Mouse (Mus musculus) forebrain, embryonic 11.5 days (tissue): Measurements from ENCODE around the gene Exoc3l2. TPM values are rescaled to one million over a fixed set of nuclear protein-coding genes. Genes with fewer than 3 reads are reported as not detected.

Experiments
- ATAC-seq: fragments of 200-750 bp; cut with Nextera tagmentation; replicated peaks from 2 replicates; pipeline ENCODE4 v1.8.0; 2017; ENCODE audit warnings: moderate TSS enrichment; ENCODE audit not compliant: low FRiP score
- DNase-seq: peaks from one replicate; pipeline ENCODE4 v3.0.0-alpha.2; 2017; ENCODE audit warnings: low spot score
- H3K27ac ChIP-seq: fragments of 300-500 bp; sonication (generic); 2 replicates; pipeline ENCODE4 v1.5.1; 2014; ENCODE audit warnings: low read depth, low read length
- H3K27me3 ChIP-seq: fragments of 300-500 bp; sonication (generic); 2 replicates; pipeline ENCODE4 v1.6.1; 2014; ENCODE audit warnings: mild to moderate bottlenecking, low read length, mixed read lengths; ENCODE audit not compliant: control insufficient read depth, insufficient read depth
- H3K36me3 ChIP-seq: fragments of 300-500 bp; sonication (generic); 2 replicates; pipeline ENCODE4 v1.6.1; 2014; ENCODE audit warnings: mild to moderate bottlenecking, low read length, moderate library complexity, mixed read lengths; ENCODE audit not compliant: control insufficient read depth, insufficient read depth
- H3K4me1 ChIP-seq: fragments of 300-500 bp; sonication (generic); replicated peaks from 2 replicates; pipeline ENCODE4 v1.6.1; 2014; ENCODE audit warnings: low read length, mixed read lengths; ENCODE audit not compliant: control insufficient read depth, insufficient read depth
- H3K4me2 ChIP-seq: fragments of 300-500 bp; sonication (generic); 2 replicates; pipeline ENCODE4 v1.6.1; 2014; ENCODE audit warnings: low read depth, mild to moderate bottlenecking, low read length, moderate library complexity, mixed read lengths; ENCODE audit not compliant: severe bottlenecking
- H3K4me3 ChIP-seq: fragments of 300-500 bp; sonication (generic); 2 replicates; pipeline ENCODE4 v1.5.1; 2014; ENCODE audit warnings: low read depth, low read length
- H3K9ac ChIP-seq: fragments of 300-500 bp; sonication (generic); 2 replicates; pipeline ENCODE4 v1.6.1; 2014; ENCODE audit warnings: low read length
- H3K9me3 ChIP-seq: fragments of 300-500 bp; sonication (generic); 2 replicates; pipeline ENCODE4 v1.6.1; 2016; ENCODE audit warnings: low read length, mixed read lengths; ENCODE audit not compliant: control insufficient read depth
- WGBS: fragments of 180-500 bp; shearing (Covaris S2); extraction: QIAGEN DNeasy Blood & Tissue Kit; methylation state at CpG from one replicate; pipeline ENCODE4 v1.1.7; 2014; 5-methylcytosine and 5-hydroxymethylcytosine counted together
- polyA plus RNA-seq: library from polyadenylated mRNA; unstranded; fragments of >200 nt; fragmentation: Nextera tagmentation; extraction: Ambion mirVana; gene quantifications from 2 replicates; pipeline ENCODE4 v1.2.1, GENCODE M21; 2014

The Exoc3l2 gene
- polyA plus RNA-seq, 1 experiment from 2014 or later: 1.4 TPM

DNA sequence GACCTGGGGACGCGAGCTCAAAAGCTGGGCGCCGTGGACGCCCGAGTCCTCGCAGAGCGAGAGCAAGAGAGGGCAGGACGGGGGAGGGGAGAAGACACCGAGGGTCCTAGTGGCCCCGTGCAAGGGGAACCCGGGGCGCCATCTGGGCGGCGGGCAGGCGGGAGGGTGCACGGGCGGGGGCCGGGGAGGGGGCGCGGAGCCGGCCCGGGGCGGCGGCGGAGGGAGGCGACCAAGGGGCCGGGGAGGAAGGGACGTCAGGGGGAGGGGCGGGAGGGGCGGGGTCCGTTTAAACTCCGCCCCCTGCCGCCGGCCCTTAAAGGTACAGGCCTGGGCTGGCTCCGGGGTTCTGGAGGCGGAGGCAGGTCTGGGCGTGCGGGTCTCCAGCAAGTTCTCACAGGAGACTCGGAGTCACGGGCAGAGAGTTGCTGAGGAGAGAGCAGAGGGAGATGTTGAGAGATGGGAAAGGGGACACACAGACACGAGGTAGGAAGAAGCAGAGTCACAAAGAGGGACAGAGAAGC lies 4.5 kb upstream of the Exoc3l2 start, which contains the start of gene Mark4:
Mark4 (minus strand) TSS at position 231 of the 521 bp plus-strand sequence.
- DNase-seq (peak; percentile 93), ATAC-seq (peak; percentile 87)
- Histone ChIP-seq H3K27me3 (no peaks in the 10 kb centered on the region), H3K4me3 (peak within 1 kb of the TSS; percentile 97), H3K36me3 (no peaks in the 10 kb centered on the region; the same call in 1 of the 2 replicates), H3K27ac (peak within 1 kb of the TSS; percentile 66), H3K4me2 (peak within 1 kb of the TSS; percentile 98), H3K4me1 (no peaks in the 10 kb centered on the region; the same call in 1 of the 2 replicates), H3K9me3 (no peaks in the 10 kb centered on the region), H3K9ac (peak within 1 kb of the TSS; percentile 91)
- under 1% methylated on average over 31 of the region's 42 CpGs for WGBS

DNA sequence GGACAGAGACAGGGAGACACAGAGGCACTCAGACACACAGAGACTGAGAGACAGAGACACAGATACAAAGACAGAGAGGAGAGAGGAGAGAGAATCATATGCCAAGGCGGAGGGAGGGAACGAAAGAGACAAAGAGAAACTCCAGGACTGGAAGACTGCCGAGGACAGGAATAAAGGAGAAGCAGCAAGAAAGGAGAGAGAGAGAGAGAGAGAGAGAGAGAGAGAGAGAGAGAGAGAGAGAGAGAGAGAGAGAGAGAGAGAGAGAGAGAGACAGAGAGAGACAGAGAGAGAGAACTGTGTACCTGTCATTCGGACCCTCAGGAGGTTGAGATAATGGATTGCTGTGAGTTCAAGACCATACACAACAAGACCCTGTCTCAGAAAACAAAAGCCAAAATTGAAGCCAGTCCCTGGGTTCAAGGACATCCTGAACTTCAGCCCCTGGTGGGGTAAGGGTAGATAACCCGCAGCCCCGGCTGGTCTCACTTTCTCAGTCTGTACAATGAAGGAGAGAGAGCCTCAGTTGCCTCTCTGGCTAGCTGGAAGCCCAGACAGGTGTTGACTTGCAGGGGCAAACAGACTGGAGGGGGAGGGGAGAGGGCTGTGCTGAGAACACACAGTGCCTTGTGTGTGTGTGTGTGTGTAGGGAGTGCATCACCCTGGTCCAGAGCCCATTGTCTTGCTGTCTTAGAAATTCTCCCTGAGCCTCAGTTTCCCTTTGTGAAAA lies 3.8 kb upstream of the Exoc3l2 start:
- H3K4me2 ChIP-seq: peak overlapping the region; percentile 98
- WGBS: 36% methylated on average over 6 of the region's 6 CpGs
- no peak for DNase-seq

DNA sequence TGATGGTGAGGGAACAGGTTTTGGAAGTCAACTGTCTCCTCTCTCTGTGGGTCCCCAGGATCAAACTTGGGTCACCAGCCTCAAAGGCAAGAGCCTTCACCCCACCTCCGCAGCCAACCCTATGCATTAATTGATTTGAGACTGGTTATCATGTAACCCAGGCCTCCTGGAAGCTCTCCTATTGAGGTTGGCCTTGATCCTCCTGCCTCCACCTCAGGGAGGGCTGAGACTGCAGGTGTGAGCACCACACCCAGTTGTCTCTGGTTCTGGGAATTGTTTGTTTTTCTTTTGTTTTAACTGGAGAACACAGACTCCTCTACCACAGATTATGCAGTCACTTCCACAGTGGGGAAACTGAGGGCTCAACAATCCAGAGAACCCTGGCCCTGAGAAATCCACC lies 2.6 kb upstream of the Exoc3l2 start:
- ATAC-seq: no peak
- H3K4me1 ChIP-seq: no peaks in the 10 kb centered on the region; the same call in 1 of the 2 replicates
- no peak for DNase-seq
- no peak overlapping the region for H3K4me2 ChIP-seq
- no peaks in the 10 kb centered on the region; the same call in 1 of the 2 replicates for H3K36me3 ChIP-seq
- H3K27ac ChIP-seq: no peak overlapping the region
- 85% methylated on average over 1 of the region's 1 CpGs for WGBS
- no peaks in the 10 kb centered on the region for H3K9me3 ChIP-seq
- no peak overlapping the region for H3K9ac ChIP-seq
- H3K4me3 ChIP-seq: no peak overlapping the region
- no peaks in the 10 kb centered on the region; the same call in 1 of the 2 replicates for H3K27me3 ChIP-seq

More for the DNA sequence above, 3.8 kb upstream of the Exoc3l2 start:
- Histone ChIP-seq H3K36me3 (no peaks in the 10 kb centered on the region; the same call in 1 of the 2 replicates), H3K4me1 (no peaks in the 10 kb centered on the region; the same call in 1 of the 2 replicates), H3K27me3 (no peaks in the 10 kb centered on the region), H3K27ac (peak overlapping the region; percentile 66), H3K4me3 (peak overlapping the region; percentile 97), H3K9ac (peak overlapping the region; percentile 91), H3K9me3 (no peaks in the 10 kb centered on the region)
- no peak for ATAC-seq

DNA sequence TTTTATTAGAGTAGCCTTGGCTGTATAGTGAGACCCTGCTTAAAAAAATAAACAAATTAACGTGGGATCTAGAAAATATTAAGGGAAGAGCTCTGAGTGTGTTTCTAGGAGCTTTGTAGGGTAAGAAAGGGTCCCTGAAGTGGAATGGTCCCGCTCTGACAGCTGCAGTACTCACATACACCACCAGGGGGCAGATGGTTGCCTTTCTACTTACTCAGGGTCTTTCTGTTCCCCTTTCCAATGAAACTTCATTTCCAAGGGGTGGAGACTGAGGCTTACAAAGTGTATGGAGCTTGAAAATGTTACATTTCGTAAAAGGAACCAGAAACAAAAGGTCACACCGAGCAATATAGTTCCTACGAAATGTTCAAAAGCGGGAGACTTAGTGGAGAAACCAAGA lies 1.6 kb upstream of the Exoc3l2 start:
- Histone ChIP-seq H3K4me3 (no peak overlapping the region), H3K27me3 (peaks cover 2% of the 10 kb centered on the region; the same call in 1 of the 2 replicates), H3K4me1 (no peaks in the 10 kb centered on the region; the same call in 1 of the 2 replicates), H3K27ac (no peak overlapping the region), H3K9me3 (no peaks in the 10 kb centered on the region), H3K4me2 (no peak overlapping the region), H3K36me3 (no peaks in the 10 kb centered on the region), H3K9ac (no peak overlapping the region)
- no peak for ATAC-seq
- peak; percentile 92 for DNase-seq
- 6% methylated on average over 6 of the region's 6 CpGs for WGBS

DNA sequence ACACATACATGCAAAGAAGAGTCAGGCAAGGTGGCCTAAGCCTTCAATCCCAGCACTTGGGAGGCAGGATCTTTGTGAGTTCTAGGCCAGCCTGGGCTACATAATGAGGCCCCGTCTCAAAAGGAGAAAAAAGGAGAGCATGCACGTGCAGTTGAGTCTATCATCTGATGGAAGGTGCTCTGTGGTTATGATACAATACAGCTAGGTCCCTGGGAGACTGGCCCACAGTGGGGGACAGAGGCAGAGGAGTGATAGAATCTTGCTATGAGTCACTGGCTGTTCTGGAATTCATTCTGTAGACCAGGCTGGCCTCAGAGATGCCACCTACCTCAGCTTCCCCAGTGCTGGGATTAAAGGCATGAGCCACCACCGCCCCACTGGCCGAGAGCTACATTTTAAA lies 688 bp upstream of the Exoc3l2 start:
- no peak for ATAC-seq
- no peak for DNase-seq
- 58% methylated on average over 4 of the region's 4 CpGs for WGBS
- H3K9me3 ChIP-seq: no peaks in the 10 kb centered on the region
- no peak overlapping the region for H3K9ac ChIP-seq
- H3K4me1 ChIP-seq: no peaks in the 10 kb centered on the region; the same call in 1 of the 2 replicates
- H3K27ac ChIP-seq: no peak overlapping the region
- peaks cover 5% of the 10 kb centered on the region; the same call in 1 of the 2 replicates for H3K27me3 ChIP-seq
- no peak overlapping the region for H3K4me3 ChIP-seq
- no peaks in the 10 kb centered on the region for H3K36me3 ChIP-seq
- H3K4me2 ChIP-seq: no peak overlapping the region

DNA sequence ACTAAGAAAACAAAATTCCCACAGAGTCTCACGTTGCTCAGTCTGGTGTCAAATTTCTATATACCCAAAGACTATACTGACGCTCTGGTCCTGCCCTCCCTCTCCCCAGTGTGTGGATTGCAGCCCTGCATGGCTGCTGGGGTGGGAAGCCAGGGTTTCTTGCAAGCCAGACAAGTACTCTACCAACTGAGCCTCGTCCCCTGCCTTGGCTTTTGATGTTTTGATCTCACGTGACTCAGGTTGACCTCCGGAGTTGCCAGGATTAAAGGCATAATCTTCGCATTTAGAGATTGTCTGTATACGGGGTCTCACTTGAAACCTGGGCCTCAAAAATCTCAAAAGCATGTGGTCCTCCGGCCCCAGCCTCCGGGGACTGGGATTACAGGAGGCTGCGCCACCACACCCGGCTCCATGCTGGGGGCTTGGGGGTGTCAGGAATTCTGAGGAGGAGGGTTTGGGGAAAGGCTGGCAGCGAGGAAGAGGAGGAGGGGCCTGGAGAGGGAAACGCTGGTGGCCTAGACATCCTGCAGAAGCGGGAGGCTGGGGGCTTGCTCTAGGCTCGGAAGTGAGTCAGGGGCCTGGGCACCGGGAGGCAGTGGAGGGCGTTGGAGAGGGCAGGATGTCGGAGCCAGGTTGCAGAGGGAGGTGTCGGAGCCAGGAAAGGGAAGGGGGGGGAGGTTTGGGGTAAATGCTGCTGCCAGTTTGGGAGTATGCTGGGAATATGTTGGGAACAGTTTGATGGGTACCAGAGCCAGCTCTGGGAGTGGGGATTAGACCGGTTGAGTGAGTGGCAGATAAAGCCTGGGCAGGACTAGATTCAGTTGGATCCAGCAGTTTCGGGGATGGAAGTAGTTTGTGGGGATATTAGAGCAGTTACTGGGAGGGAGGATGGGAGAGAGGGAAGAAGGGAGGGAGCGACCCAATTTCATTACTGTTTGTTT lies 1.5 kb downstream of the Exoc3l2 start:
- Histone ChIP-seq H3K9ac (peak overlapping the region; percentile 16; the same call in 1 of the 2 replicates), H3K4me1 (no peaks in the 10 kb centered on the region), H3K9me3 (no peaks in the 10 kb centered on the region), H3K4me2 (peak overlapping the region; percentile 5; the same call in 1 of the 2 replicates), H3K36me3 (no peaks in the 10 kb centered on the region), H3K27ac (no peak overlapping the region), H3K4me3 (no peak overlapping the region), H3K27me3 (peaks cover 13% of the 10 kb centered on the region)
- 6% methylated on average over 22 of the region's 22 CpGs for WGBS
- ATAC-seq: no peak
- no peak for DNase-seq

DNA sequence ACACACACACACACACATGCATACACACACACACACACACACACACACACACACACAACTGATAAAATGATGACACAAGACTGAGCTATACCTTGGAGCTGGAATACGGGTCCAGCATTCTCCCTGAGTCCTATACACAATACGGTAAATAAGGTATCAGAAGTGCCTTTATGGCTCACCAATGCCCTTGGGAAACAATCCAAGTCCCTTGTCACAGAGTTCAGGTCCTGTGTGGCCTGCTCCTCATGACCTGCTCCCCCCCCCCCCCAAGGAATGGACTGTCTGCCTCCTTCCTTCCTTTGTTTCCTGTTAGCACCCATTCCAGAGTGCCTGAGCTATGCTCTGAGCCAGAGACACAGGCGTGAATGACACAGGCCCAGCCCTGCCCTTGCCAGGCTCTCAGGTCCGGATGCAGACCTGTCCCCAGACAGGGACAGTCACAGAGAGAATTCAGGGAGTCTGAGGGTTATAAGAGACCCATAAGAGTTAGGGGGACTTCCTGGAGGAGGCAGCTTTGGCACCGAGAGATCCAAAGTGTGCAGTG lies 3.5 kb downstream of the Exoc3l2 start:
- H3K9me3 ChIP-seq: no peaks in the 10 kb centered on the region
- ATAC-seq (no peak), DNase-seq (no peak)
- H3K36me3 ChIP-seq: no peaks in the 10 kb centered on the region
- no peak overlapping the region for H3K4me3 ChIP-seq
- no peaks in the 10 kb centered on the region for H3K4me1 ChIP-seq
- no peak overlapping the region for H3K27ac ChIP-seq
- peaks cover 30% of the 10 kb centered on the region for H3K27me3 ChIP-seq
- H3K4me2 ChIP-seq: no peak overlapping the region
- 73% methylated on average over 5 of the region's 5 CpGs for WGBS
- H3K9ac ChIP-seq: no peak overlapping the region

DNA sequence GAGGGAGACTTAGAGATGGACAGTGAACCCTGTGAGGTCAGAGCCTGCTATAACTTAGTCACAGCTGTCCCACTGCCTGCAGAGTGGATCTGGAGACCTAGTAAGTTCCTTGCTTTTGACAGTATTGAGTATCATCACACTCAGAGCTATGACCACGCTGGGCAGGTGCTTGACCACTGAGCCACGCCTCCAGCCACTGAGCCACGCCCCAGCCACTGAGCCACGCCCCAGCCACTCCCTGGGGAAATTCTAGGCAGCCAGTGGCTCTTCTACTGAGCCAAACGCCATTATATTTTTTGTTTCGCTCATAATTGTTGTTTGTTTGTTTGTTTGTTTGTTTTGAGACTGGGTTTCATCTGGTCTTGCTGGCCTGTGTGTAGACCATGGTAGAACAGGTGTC lies 4.5 kb downstream of the Exoc3l2 start:
- Histone ChIP-seq H3K36me3 (no peaks in the 10 kb centered on the region), H3K27ac (no peak overlapping the region), H3K4me3 (no peak overlapping the region), H3K9me3 (no peaks in the 10 kb centered on the region), H3K4me1 (no peaks in the 10 kb centered on the region), H3K27me3 (peaks cover 39% of the 10 kb centered on the region), H3K4me2 (no peak overlapping the region), H3K9ac (no peak overlapping the region)
- ATAC-seq: no peak
- no peak for DNase-seq
- WGBS: 43% methylated on average over 6 of the region's 6 CpGs
